Comparison of ENCODE assay signal across 14 mouse cellular contexts in the genomic region with DNA sequence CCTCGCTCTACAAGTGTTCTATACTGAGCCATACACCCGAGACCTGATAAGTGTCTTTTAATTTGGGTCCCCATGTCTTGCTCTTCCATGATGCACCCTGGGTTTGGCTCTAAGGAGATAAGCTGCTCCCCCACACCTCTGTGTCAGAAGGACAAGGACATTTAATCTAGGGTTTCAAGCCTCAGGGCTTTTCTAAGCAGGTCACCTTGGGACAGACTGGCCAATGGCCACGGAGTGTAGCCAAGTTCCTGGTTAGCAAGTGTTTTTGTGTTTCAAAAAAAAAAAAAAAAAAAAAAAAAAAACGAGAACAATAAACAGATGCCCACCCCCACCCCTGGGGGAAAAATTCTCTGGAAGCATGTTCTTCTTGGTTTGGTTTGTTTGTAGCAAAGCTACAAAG. TPM values are rescaled to one million over a fixed set of nuclear protein-coding genes. Genes with fewer than 3 reads are reported as not detected.
DNase-seq lines count a peak whose midpoint lies in the region; ATAC-seq and TF ChIP-seq lines count a peak whose summit lies in the region.
"Had no signal": no experiment of that assay in that cellular context is flagged by ENCODE, and none has a peak within 500 bp of the region (broad histone marks: within the 10 kb centered on the region; RNA-seq: fewer than 3 reads in every experiment).

No protein-coding gene starts in this region.

- 81% methylated on average over 4 of the region's 4 CpGs for WGBS in kidney, embryonic 15.5 days
- WGBS in liver, embryonic 14.5 days (ENCODE audit: insufficient replicate concordance): 25% methylated on average over 4 of the region's 4 CpGs
- 84% methylated on average over 4 of the region's 4 CpGs for WGBS in hindbrain, embryonic 11.5 days

- H3K36me3 ChIP-seq in kidney, embryonic 15.5 days: no peaks in the 10 kb centered on the region
- no peaks in the 10 kb centered on the region for H3K36me3 ChIP-seq in liver, embryonic 14.5 days (replicated peaks; ENCODE audit: control insufficient read depth, insufficient read depth, low read depth)
- H3K36me3 ChIP-seq in hindbrain, embryonic 11.5 days (ENCODE audit: control insufficient read depth, insufficient read depth, low read length): no peaks in the 10 kb centered on the region
- H3K36me3 ChIP-seq: heart, embryonic 15.5 days; midbrain, embryonic 12.5 days had no signal

- H3K9ac ChIP-seq in kidney, embryonic 15.5 days: no peak overlapping the region
- H3K9ac ChIP-seq in liver, embryonic 14.5 days (replicated peaks): peak overlapping the region; percentile 9; the same call in 1 of the 2 replicates
- H3K9ac ChIP-seq in hindbrain, embryonic 11.5 days (ENCODE audit: low read depth, low read length): no peak overlapping the region
- H3K9ac ChIP-seq: heart, embryonic 15.5 days; midbrain, embryonic 12.5 days had no signal

- H3K4me2 ChIP-seq in kidney, embryonic 15.5 days: no peak overlapping the region
- peak overlapping the region; percentile 45 for H3K4me2 ChIP-seq in liver, embryonic 14.5 days (ENCODE audit: low read depth)
- no peak overlapping the region for H3K4me2 ChIP-seq in hindbrain, embryonic 11.5 days (replicated peaks; ENCODE audit: low read depth, low read length)
- H3K4me2 ChIP-seq: heart, embryonic 15.5 days; midbrain, embryonic 12.5 days had no signal

- TF ChIP-seq CTCF in liver, embryonic 14.5 days (IDR thresholded peaks at IDR 0.05; ENCODE audit: low read depth): no peak

- H3K27me3 ChIP-seq in kidney, embryonic 15.5 days: no peaks in the 10 kb centered on the region
- H3K27me3 ChIP-seq in liver, embryonic 14.5 days (ENCODE audit: control insufficient read depth, insufficient read depth, low read length): no peaks in the 10 kb centered on the region
- no peaks in the 10 kb centered on the region for H3K27me3 ChIP-seq in hindbrain, embryonic 11.5 days (ENCODE audit: control insufficient read depth, insufficient read depth, low read length)
- H3K27me3 ChIP-seq: heart, embryonic 15.5 days; midbrain, embryonic 12.5 days had no signal

- no peak overlapping the region for H3K27ac ChIP-seq in kidney, embryonic 15.5 days
- H3K27ac ChIP-seq in liver, embryonic 14.5 days: peak overlapping the region; percentile 39; the same call in 1 of the 2 replicates
- no peak overlapping the region for H3K27ac ChIP-seq in hindbrain, embryonic 11.5 days (ENCODE audit: low read depth, low read length)
- H3K27ac ChIP-seq: forebrain, embryonic 10.5 days; heart, embryonic 15.5 days; midbrain, embryonic 12.5 days had no signal

- H3K4me1 ChIP-seq in kidney, embryonic 15.5 days: peaks cover 34% of the 10 kb centered on the region
- H3K4me1 ChIP-seq in liver, embryonic 14.5 days (replicated peaks; ENCODE audit: control insufficient read depth in 2 of 2, insufficient read depth in 2 of 2, low read length in 1 of 2): peaks cover 60 to 65% of the 10 kb centered on the region in 2 experiments
- H3K4me1 ChIP-seq in hindbrain, embryonic 11.5 days (replicated peaks; ENCODE audit: control insufficient read depth, insufficient read depth, low read length): no peaks in the 10 kb centered on the region

- no peak overlapping the region for H3K4me3 ChIP-seq in kidney, embryonic 15.5 days (replicated peaks)
- no peak overlapping the region for H3K4me3 ChIP-seq in liver, embryonic 14.5 days (ENCODE audit: insufficient read depth in 1 of 2, low read depth in 2 of 2, low read length in 2 of 2)
- H3K4me3 ChIP-seq in hindbrain, embryonic 11.5 days (ENCODE audit: low read depth, low read length): no peak overlapping the region
- H3K4me3 ChIP-seq: forebrain, embryonic 10.5 days; heart, embryonic 15.5 days; midbrain, embryonic 12.5 days had no signal

- ATAC-seq in kidney, embryonic 15.5 days (replicated peaks; ENCODE audit: low FRiP score): no peak
- ATAC-seq in liver, embryonic 14.5 days (ENCODE audit: insufficient read depth): peak; percentile 73
- ATAC-seq in hindbrain, embryonic 11.5 days (ENCODE audit: low FRiP score): no peak

- DNase-seq in kidney, adult 11 months: peak; percentile 83
- DNase-seq in adrenal gland, postnatal 36 days: peak; percentile 67 to 73
- peak; percentile 70 for DNase-seq in heart, adult 8-10 months (ENCODE audit: low spot score)
- DNase-seq in liver, embryonic 14.5 days (ENCODE audit: low read depth in 3 of 3, low spot score in 3 of 3): peak in 1 of 3 experiments; percentile 53
- no peak for DNase-seq in hindbrain, embryonic 11.5 days (ENCODE audit: low spot score)
- no peak for DNase-seq in frontal cortex, postnatal 10 days (ENCODE audit: low spot score in 2 of 2)
- no peak for DNase-seq in neural tube, embryonic 10.5 days (ENCODE audit: extremely low spot score, low spot score)
- DNase-seq: thymus, adult 18-20 months had no signal

- no peaks in the 10 kb centered on the region for H3K9me3 ChIP-seq in kidney, embryonic 15.5 days (replicated peaks)
- no peaks in the 10 kb centered on the region for H3K9me3 ChIP-seq in liver, embryonic 14.5 days (ENCODE audit: control insufficient read depth, low read length)
- H3K9me3 ChIP-seq in hindbrain, embryonic 11.5 days (ENCODE audit: control insufficient read depth, low read length): no peaks in the 10 kb centered on the region
- H3K9me3 ChIP-seq: forebrain, embryonic 10.5 days; heart, embryonic 15.5 days; midbrain, embryonic 12.5 days had no signal

- peak; percentile 61 for TF ChIP-seq EP300 in liver, embryonic 14.5 days (IDR thresholded peaks at IDR 0.05; ENCODE audit: low read depth)

RNA-seq across cellular contexts. Expression of gene Klf13, which starts 9.6 kb away (rescaled TPM):
- 21.8 and 23.3 TPM in 2 replicates for polyA plus RNA-seq in kidney, embryonic 15.5 days (2015; fragmentation: Nextera tagmentation; extraction: Ambion mirVana)
- total RNA-seq in adrenal gland, postnatal 36 days (2021): 10 to 100 TPM; 73.9 to 77.8 TPM
- total RNA-seq in heart, adult 8-10 months (2022): 10 to 100 TPM; 39.6 to 53.1 (median 47.7) TPM
- 3.2 and 3.4 TPM in 2 replicates for polyA plus RNA-seq in liver, embryonic 14.5 days (2012; rRNA removed)
- 12.8 and 15.8 TPM in 2 replicates for polyA plus RNA-seq in liver, embryonic 14.5 days (2014; fragmentation: Nextera tagmentation; extraction: Ambion mirVana)
- polyA plus RNA-seq in hindbrain, embryonic 11.5 days (2014; fragmentation: Nextera tagmentation; extraction: Ambion mirVana): 30.4 and 35.4 TPM in 2 replicates

RNA-seq across cellular contexts. Expression of gene E030018B13Rik, which starts 12.4 kb away (rescaled TPM):
- 0.22 TPM in 1 of 2 replicates, not detected in the other for polyA plus RNA-seq in kidney, embryonic 15.5 days (2015; fragmentation: Nextera tagmentation; extraction: Ambion mirVana)
- total RNA-seq in adrenal gland, postnatal 36 days (2021): not detected
- total RNA-seq in heart, adult 8-10 months (2022): not detected
- polyA plus RNA-seq in liver, embryonic 14.5 days (2012; rRNA removed): not detected in 2 replicates
- not detected in 2 replicates for polyA plus RNA-seq in liver, embryonic 14.5 days (2014; fragmentation: Nextera tagmentation; extraction: Ambion mirVana)
- 0.28 TPM in 1 of 2 replicates, not detected in the other for polyA plus RNA-seq in hindbrain, embryonic 11.5 days (2014; fragmentation: Nextera tagmentation; extraction: Ambion mirVana)
- total RNA-seq: left cerebral cortex, adult 18-20 months had no signal
- polyA plus RNA-seq: brain, embryonic 14.5 days; forebrain, embryonic 10.5 days; midbrain, embryonic 12.5 days had no signal

Comparison
In these comparisons a context has a peak if more than half of its experiments do, and no peak if none do; other contexts are left out.
1. DNase-seq: peak in kidney, adult 11 months (single experiment), adrenal gland, postnatal 36 days (2 of 2) and heart, adult 8-10 months (single experiment); none in hindbrain, embryonic 11.5 days (single experiment), frontal cortex, postnatal 10 days (0 of 2) and neural tube, embryonic 10.5 days (single experiment).